In the genomic region with DNA sequence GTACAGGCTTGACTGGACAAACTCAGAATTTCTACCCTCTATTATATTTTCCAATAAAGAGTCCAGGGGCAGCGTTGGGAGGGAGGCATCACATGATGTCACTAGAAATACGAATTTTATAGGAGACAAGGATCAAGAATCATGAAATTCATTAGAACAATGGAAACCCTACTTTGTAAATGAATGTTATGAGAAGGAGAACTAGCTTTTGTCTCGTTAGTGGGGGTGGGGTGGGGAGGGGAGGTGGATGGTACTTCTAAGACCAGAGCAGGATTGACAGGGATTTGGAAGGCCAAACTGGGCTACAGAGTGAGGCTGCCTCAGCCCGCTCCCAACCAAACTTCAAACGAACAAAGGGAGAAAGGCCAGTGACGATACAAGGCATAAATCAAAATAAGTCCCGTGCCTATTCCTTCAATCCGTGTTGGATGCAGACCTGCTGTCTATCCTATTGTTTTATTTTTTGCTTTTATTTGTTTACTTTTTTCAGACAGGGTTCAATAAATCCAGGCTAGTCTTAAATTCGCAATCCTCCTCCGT, we compare ENCODE assay signal across 9 mouse cellular contexts. TPM values are rescaled to one million over a fixed set of nuclear protein-coding genes. Genes with fewer than 3 reads are reported as not detected.
DNase-seq lines count a peak whose midpoint lies in the region; ATAC-seq and TF ChIP-seq lines count a peak whose summit lies in the region.
"Had no signal": no experiment of that assay in that cellular context is flagged by ENCODE, and none has a peak within 500 bp of the region (broad histone marks: within the 10 kb centered on the region; RNA-seq: fewer than 3 reads in every experiment).

No protein-coding gene starts in this region.

- WGBS in heart, embryonic 12.5 days, result 6% methylated on average over 10 of the region's 10 CpGs
- 3% methylated on average over 10 of the region's 10 CpGs for WGBS in heart, postnatal 0 days
- 2% methylated on average over 10 of the region's 10 CpGs for WGBS in midbrain, embryonic 12.5 days

- H3K36me3 ChIP-seq in heart, embryonic 12.5 days, result 0 out of 2 replicates have a peak, but pooled peaks cover 15% of the 10 kb centered on the region
- peaks cover 2 to 39% of the 10 kb centered on the region in 2 experiments; a peak in 3 of 4 replicates for H3K36me3 ChIP-seq in MEL (ENCODE audit: control insufficient read depth in 1 of 2, insufficient read depth in 2 of 2, low read length in 2 of 2)
- peaks cover 10% of the 10 kb centered on the region; the same call in 1 of the 2 replicates for H3K36me3 ChIP-seq in heart, postnatal 0 days (replicated peaks; ENCODE audit: control insufficient read depth, insufficient read depth, low read length)
- H3K36me3 ChIP-seq in midbrain, embryonic 12.5 days, result peaks cover 8% of the 10 kb centered on the region; the same call in 1 of the 2 replicates

- TF ChIP-seq RAD21 in MEL (IDR thresholded peaks at IDR 0.05; ENCODE audit: low read depth, low read length), result no peak

- peak overlapping the region; percentile 95 for H3K27ac ChIP-seq in heart, embryonic 12.5 days (ENCODE audit: poor library complexity, severe bottlenecking)
- peak overlapping the region; percentile 92 for H3K27ac ChIP-seq in MEL (ENCODE audit: control insufficient read depth, low read depth, low read length)
- H3K27ac ChIP-seq in heart, postnatal 0 days (ENCODE audit: low read depth), result peak overlapping the region; percentile 98
- peak overlapping the region; percentile 95 for H3K27ac ChIP-seq in midbrain, embryonic 12.5 days (replicated peaks)

- peak overlapping the region; percentile 81 for H3K9ac ChIP-seq in heart, embryonic 12.5 days
- peak overlapping the region; percentile 93 for H3K9ac ChIP-seq in MEL (ENCODE audit: control insufficient read depth, low read depth, low read length, poor library complexity, severe bottlenecking)
- H3K9ac ChIP-seq in heart, postnatal 0 days (replicated peaks; ENCODE audit: low read depth, low read length), result peak overlapping the region; percentile 89
- H3K9ac ChIP-seq in midbrain, embryonic 12.5 days (replicated peaks), result peak overlapping the region; percentile 76

- TF ChIP-seq CTCF in MEL (IDR thresholded peaks at IDR 0.05 in 2 of 3, conservative IDR thresholded peaks at IDR 0.05 in 1 of 3; ENCODE audit: control insufficient read depth in 1 of 3, insufficient read depth in 1 of 3, low read depth in 2 of 3, low read length in 3 of 3, poor library complexity in 1 of 3, severe bottlenecking in 1 of 3), result no peak
- no peak for TF ChIP-seq CTCF in heart, postnatal 0 days (IDR thresholded peaks at IDR 0.05; ENCODE audit: low read depth)

- H3K4me3 ChIP-seq in heart, embryonic 12.5 days, result peak overlapping the region; percentile 83
- H3K4me3 ChIP-seq in MEL (ENCODE audit: control insufficient read depth in 1 of 2, insufficient read depth in 1 of 2, low read depth in 2 of 2, low read length in 2 of 2), result peak overlapping the region; percentile 80 to 96
- peak overlapping the region; percentile 92 for H3K4me3 ChIP-seq in heart, postnatal 0 days (ENCODE audit: low read depth, low read length)
- peak overlapping the region; percentile 75 for H3K4me3 ChIP-seq in midbrain, embryonic 12.5 days

- H3K4me1 ChIP-seq in heart, embryonic 12.5 days (replicated peaks), result peaks cover 16% of the 10 kb centered on the region
- peaks cover 21 to 29% of the 10 kb centered on the region in 2 experiments for H3K4me1 ChIP-seq in MEL (ENCODE audit: control insufficient read depth in 1 of 2, insufficient read depth in 2 of 2, low read length in 2 of 2)
- peaks cover 13% of the 10 kb centered on the region for H3K4me1 ChIP-seq in heart, postnatal 0 days (ENCODE audit: control insufficient read depth, insufficient read depth)
- H3K4me1 ChIP-seq in midbrain, embryonic 12.5 days, result peaks cover 41% of the 10 kb centered on the region

- no peak for ATAC-seq in heart, embryonic 12.5 days (ENCODE audit: insufficient number of reproducible peaks, low FRiP score)
- no peak for ATAC-seq in heart, postnatal 0 days (ENCODE audit: insufficient read depth, low read depth)
- ATAC-seq in midbrain, embryonic 12.5 days (ENCODE audit: low FRiP score, low read depth), result no peak

- no peak for DNase-seq in heart, postnatal 36 days
- DNase-seq in MEL (ENCODE audit: low read depth, low spot score), result no peak
- DNase-seq in heart, postnatal 0 days (ENCODE audit: low spot score), result no peak
- DNase-seq in urinary bladder, postnatal 10 days (ENCODE audit: low spot score), result no peak
- DNase-seq in cerebellum, adult 11-12 months, result no peak
- no peak for DNase-seq in layer of hippocampus, postnatal 25 days (ENCODE audit: extremely low spot score in 1 of 2, low spot score in 1 of 2)

- peak overlapping the region; percentile 69 for H3K4me2 ChIP-seq in heart, embryonic 12.5 days
- peak overlapping the region; percentile 88 for H3K4me2 ChIP-seq in heart, postnatal 0 days (ENCODE audit: low read depth, low read length)
- peak overlapping the region; percentile 70 for H3K4me2 ChIP-seq in midbrain, embryonic 12.5 days (replicated peaks)

- TF ChIP-seq POLR2A in MEL (IDR thresholded peaks at IDR 0.05; ENCODE audit: control insufficient read depth in 1 of 2, insufficient read depth in 1 of 2, low read depth in 1 of 2, low read length in 2 of 2, poor library complexity in 1 of 2), result no peak

- intact Hi-C loops in heart, postnatal 36 days (cut with DNase I), result no loop called here

- no peak for TF ChIP-seq EP300 in MEL (IDR thresholded peaks at IDR 0.05; ENCODE audit: low read depth in 1 of 2, low read length in 2 of 2)
- no peak for TF ChIP-seq EP300 in heart, postnatal 0 days (IDR thresholded peaks at IDR 0.05; ENCODE audit: low read depth)

- no peaks in the 10 kb centered on the region for H3K27me3 ChIP-seq in heart, embryonic 12.5 days (replicated peaks)
- no peaks in the 10 kb centered on the region for H3K27me3 ChIP-seq in MEL (ENCODE audit: control insufficient read depth in 1 of 2, insufficient read depth in 2 of 2, low read length in 2 of 2)
- no peaks in the 10 kb centered on the region for H3K27me3 ChIP-seq in heart, postnatal 0 days (ENCODE audit: control insufficient read depth, insufficient read depth, low read length)
- no peaks in the 10 kb centered on the region for H3K27me3 ChIP-seq in midbrain, embryonic 12.5 days
- H3K27me3 ChIP-seq: Patski had no signal

- H3K9me3 ChIP-seq in heart, embryonic 12.5 days (replicated peaks), result no peaks in the 10 kb centered on the region
- no peaks in the 10 kb centered on the region for H3K9me3 ChIP-seq in MEL (replicated peaks; ENCODE audit: insufficient read depth, low read length)
- H3K9me3 ChIP-seq in heart, postnatal 0 days (replicated peaks; ENCODE audit: control insufficient read depth, low read length), result no peaks in the 10 kb centered on the region
- no peaks in the 10 kb centered on the region for H3K9me3 ChIP-seq in midbrain, embryonic 12.5 days

- peaks cover 17% of the 10 kb centered on the region for H3K79me2 ChIP-seq in MEL (ENCODE audit: control insufficient read depth, insufficient read depth, low read length, poor library complexity)

TF ChIP-seq in MEL, 35 proteins besides CTCF, POLR2A, EP300 and RAD21:
- TF ChIP-seq SIN3A (IDR thresholded peaks at IDR 0.05; ENCODE audit: low read length) (0 out of 2 replicates have a peak, but pooled peaks have one; percentile 6), CHD1 (IDR thresholded peaks at IDR 0.05; ENCODE audit: low read depth, low read length) (no peak), MAFK (IDR thresholded peaks at IDR 0.05; ENCODE audit: borderline replicate concordance, low read depth, low read length) (no peak)

RNA-seq across cellular contexts. Expression of gene Npc2, which starts 0.9 kb away (rescaled TPM):
- 55.0 and 56.5 TPM in 2 replicates for polyA plus RNA-seq in heart, embryonic 12.5 days (2016; fragmentation: Nextera tagmentation; extraction: Ambion mirVana)
- 10 to 100 TPM; 29.9 to 30.0 TPM for total RNA-seq in heart, postnatal 36 days (2021)
- 45.2 and 48.9 TPM in 2 replicates for total RNA-seq in MEL (2012; rRNA removed)
- polyA plus RNA-seq in MEL (2012; ENCODE audit: insufficient read depth in 1 of 2, insufficient read length in 2 of 2, low read depth in 1 of 2, low replicate concordance in 2 of 2, missing spikeins in 1 of 2), result 10 to 100 TPM in 1 of 2 experiments, not detected in 1; 63.1 TPM
- total RNA-seq in heart, postnatal 0 days (2014; rRNA removed; ENCODE audit: low replicate concordance), result 51.3 and 57.1 TPM in 2 replicates
- 44.6 and 48.4 TPM in 2 replicates for polyA plus RNA-seq in heart, postnatal 0 days (2015; fragmentation: Nextera tagmentation; extraction: Ambion mirVana)
- polyA plus RNA-seq in midbrain, embryonic 12.5 days (2016; fragmentation: Nextera tagmentation; extraction: Ambion mirVana), result 90.3 and 90.5 TPM in 2 replicates
- total RNA-seq in layer of hippocampus, postnatal 25 days (2021), result 10 to 100 TPM; 34.6 to 34.7 TPM

RNA-seq across cellular contexts. Expression of gene Isca2, which starts 1.0 kb away (rescaled TPM):
- 127 and 137 TPM in 2 replicates for polyA plus RNA-seq in heart, embryonic 12.5 days (2016; fragmentation: Nextera tagmentation; extraction: Ambion mirVana)
- total RNA-seq in heart, postnatal 36 days (2021), result 10 to 100 TPM; 78.2 to 81.0 TPM
- total RNA-seq in MEL (2012; rRNA removed), result 60.4 and 70.6 TPM in 2 replicates
- polyA plus RNA-seq in MEL (2012; ENCODE audit: insufficient read depth in 1 of 2, insufficient read length in 2 of 2, low read depth in 1 of 2, low replicate concordance in 2 of 2, missing spikeins in 1 of 2), result 10 to 100 TPM in 1 of 2 experiments, not detected in 1; 71.1 TPM
- total RNA-seq in heart, postnatal 0 days (2014; rRNA removed; ENCODE audit: low replicate concordance), result 106 and 109 TPM in 2 replicates
- polyA plus RNA-seq in heart, postnatal 0 days (2015; fragmentation: Nextera tagmentation; extraction: Ambion mirVana), result 159 and 165 TPM in 2 replicates
- 168 and 169 TPM in 2 replicates for polyA plus RNA-seq in midbrain, embryonic 12.5 days (2016; fragmentation: Nextera tagmentation; extraction: Ambion mirVana)
- total RNA-seq in layer of hippocampus, postnatal 25 days (2021), result 10 to 100 TPM; 61.2 to 61.6 TPM
